Mouse (Mus musculus) thymus, postnatal 10 days (tissue): Measurements from ENCODE around the gene Tenm3.

Experiments used
- DNase-seq, 2 experiments: peaks; one replicate each; pipeline ENCODE4 v3.0.0; 2021; ENCODE audit warnings: low spot score in 2 of 2

The Tenm3 gene

GRCm38 (mm10) chr8:48665193-48665592 is 178.6 kb downstream of the Tenm3 start:
- no peak for DNase-seq

GRCm38 (mm10) chr8:48659226-48659625 is 184.5 kb downstream of the Tenm3 start:
- no peak for DNase-seq

- DNase-seq, result no peak
Measured at GRCm38 (mm10) chr8:48655381-48656043, 188.2 kb downstream of the Tenm3 start.

DNA sequence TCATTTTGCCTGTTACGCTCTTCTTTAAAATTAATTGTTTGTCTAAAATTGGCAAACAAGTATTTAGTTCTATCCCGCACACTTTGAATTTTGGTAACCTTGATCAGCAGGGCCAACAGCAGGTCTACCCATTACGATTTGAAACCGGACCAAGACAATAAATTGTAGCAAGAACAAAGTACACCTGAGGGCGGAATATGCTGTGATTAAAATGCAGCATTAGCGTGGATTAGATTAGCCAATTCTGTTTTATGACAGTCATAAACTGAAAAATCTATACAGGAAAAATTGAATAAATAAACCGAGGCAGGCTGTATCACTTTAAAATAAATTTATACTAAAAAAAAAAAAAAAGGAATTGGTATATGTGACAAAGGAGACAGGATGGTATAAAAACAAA is 193.9 kb downstream of the Tenm3 start:
- no peak for DNase-seq

DNA sequence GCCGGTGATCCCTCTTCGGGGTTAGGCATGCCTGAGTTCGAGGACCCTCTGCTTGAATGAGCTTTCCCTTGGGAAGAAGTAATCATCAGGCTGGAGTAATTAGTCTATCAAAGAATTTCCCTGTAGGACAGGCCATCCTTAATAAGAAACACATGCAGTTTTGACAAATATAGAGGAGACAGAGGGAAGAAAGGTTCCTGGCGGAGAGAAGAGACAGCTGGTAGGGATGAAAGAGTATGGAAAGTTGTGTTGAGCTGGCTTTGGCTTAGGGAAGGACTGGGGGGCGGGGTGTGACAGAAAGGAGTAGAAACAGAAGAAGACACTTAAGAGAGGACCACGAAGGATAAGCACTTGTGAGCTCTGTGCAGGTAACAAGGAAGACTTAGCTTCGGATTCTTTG is 194.3 kb downstream of the Tenm3 start:
- no peak for DNase-seq

GRCm38 (mm10) chr8:48646110-48646509 is 197.6 kb downstream of the Tenm3 start:
- DNase-seq, result no peak

DNA sequence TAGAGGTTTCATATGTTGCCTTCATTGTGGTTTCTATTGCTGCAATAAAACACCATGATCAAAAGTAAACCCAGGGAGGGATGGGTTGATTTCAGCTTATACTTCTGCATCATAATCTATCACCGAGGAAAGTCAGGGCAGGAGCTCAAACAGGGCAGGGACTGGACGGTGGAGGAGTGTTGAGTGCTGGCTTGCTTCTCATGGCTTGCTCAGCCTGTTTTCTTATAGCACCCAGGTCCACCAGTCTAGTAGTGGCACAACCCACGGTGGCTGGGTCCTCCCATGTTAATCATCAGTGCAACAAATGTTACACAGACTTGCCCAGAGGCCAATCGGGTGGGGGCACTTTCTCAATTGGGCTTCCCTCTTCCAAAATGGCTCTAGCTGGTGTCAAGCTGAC is 205.6 kb downstream of the Tenm3 start:
- no peak for DNase-seq

GRCm38 (mm10) chr8:48636979-48637378 is 206.8 kb downstream of the Tenm3 start:
- DNase-seq, result no peak

DNA sequence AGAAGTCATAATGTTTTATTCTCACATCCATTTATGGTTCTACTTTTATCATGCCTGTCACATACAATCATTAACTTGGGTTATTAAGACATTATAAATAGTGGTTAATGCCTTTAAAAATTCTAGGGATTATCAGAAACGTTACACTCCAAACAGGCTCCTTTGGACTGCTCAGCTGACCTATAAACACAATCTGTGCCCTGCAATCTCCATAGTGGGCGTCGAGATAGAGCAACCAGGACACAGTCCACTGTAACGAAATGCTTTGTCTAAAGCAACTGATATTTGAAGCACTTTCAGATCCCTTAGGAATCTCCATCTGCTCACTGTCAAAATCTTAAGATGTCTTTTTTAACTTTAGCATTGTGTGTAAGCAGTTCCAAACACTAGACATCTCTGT is 207.9 kb downstream of the Tenm3 start:
- DNase-seq, result no peak

- no peak for DNase-seq
Measured at GRCm38 (mm10) chr8:48633426-48633825, 210.3 kb downstream of the Tenm3 start.

DNA sequence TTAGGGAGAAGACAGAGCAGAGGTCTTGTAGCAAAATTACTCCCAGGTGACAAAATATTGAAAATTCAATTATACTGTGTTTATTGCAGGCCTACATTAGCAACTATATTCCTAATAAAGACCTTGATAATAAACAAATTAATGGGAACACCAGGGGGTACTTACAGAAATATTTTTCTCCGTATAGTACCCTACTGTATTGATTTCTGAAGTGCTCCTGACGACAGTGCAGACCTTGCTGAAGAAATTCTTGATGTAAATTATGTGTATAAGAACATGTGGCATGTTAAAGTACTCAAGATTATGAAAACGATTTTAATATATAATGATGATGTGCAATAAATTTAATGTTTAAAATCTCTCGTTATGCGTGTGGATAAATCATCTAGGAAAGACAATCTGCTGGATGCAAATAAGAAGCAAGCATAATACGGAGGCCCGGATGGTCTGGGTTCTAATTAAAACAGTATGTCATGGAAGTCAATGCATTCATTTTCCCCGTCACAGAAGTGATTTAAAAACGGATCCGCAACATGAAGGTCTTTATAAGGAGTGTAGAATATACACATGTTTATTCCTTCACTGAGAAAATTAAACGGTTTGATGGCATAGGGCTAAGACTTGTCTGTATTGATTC is 221.1 kb downstream of the Tenm3 start:
- DNase-seq, result no peak

DNA sequence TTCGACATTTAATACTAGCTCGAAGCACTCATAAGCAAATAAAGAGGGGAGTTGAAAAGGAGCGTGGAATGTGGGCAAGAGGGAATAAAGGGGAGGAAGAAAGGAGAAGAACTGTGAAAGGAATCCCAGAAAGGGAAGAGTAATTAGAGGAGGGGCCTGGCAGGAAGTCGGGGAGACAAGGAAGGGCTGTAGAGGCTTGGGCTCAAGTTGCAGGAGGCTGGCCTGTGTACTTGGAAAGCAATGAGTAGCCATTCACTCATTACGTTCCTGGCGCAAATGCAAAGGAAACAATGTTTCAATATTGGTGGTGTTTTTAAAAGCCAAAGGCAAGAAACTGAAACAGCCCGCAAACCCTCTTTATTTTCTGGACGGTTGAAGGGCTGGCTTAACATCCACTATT is 228.7 kb downstream of the Tenm3 start:
- no peak for DNase-seq

DNA sequence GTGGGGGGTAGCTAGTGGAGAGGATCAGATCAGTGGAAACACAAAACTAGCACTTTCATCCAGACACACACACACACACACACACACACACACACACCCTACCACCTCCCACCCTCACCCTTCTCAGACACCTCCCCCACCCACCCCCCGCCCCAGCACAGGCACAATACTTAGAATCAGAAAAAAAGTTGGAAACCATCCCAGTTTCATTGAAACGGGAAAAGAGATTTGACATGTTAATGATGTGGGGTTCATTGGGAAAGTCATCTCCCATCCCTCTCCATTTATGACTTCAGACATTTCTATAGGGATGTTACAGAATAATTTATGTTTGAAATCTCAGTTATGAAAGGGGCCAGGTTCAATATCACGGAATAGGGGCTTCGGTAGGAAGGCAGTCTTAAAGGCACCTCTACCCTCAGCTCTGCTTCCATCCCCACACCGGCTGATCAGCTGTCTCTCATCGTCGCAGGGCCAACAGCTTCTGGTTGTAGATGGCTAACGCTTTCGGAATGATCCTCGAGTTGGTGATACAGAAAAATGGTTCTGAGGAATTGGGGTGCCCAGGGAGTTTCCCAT is 231.7 kb downstream of the Tenm3 start:
- no peak for DNase-seq

GRCm38 (mm10) chr8:48611126-48611525 is 232.6 kb downstream of the Tenm3 start:
- DNase-seq, result no peak

- DNase-seq, result no peak
Measured at GRCm38 (mm10) chr8:48610316-48610715, 233.4 kb downstream of the Tenm3 start.

DNA sequence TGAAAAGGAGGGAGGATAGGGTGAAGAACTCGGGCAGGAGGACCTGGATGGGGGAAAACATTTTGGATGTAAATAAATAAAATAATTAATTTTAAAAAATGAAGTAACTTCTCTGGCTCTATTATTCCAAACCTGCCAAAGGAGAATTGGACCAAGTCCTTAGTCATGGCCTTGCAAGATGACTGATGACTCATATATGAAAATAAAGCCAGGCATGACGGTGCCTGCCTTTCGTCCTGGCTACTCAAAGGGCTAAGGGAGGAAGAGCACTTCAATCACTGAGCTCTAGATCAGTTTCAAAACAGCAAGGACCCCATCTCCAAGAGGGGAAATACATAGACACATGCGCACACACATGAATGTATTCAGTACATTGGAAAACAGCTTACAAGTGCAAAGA is 234.1 kb downstream of the Tenm3 start:
- no peak for DNase-seq

DNA sequence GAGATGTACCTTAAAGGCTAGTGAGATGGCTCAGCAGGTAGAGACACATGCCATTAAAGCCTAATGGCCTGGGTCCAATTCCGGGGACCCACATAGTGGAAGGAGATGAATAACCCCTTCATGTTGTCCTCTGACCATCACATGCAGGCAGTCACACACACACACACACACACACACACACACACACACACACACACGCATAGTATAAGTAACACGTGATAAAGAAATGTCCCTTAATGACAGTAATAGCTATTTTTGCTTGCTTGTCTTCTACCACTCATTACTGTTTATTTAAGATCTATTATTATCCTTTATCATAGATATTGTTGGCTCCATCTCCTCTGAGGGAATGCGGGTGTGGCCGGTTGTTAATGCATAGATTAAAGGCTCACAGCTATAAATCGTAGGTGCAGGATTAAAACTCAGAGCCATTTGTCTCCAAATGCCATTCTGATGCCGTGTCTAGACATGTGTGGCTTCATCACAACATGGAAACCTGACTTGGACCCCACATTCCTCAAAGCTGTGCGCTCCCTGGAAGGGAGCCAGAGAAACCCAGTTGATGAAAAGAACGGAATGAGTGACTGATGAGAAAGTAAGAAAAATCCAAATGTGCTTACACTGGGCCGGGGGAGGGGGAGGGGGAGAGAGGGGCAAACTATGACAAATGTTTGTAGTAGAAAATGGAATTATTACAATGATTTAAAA is 239.4 kb downstream of the Tenm3 start:
- DNase-seq, result no peak

- DNase-seq, result no peak
Measured at GRCm38 (mm10) chr8:48603165-48603840, 240.4 kb downstream of the Tenm3 start.

DNA sequence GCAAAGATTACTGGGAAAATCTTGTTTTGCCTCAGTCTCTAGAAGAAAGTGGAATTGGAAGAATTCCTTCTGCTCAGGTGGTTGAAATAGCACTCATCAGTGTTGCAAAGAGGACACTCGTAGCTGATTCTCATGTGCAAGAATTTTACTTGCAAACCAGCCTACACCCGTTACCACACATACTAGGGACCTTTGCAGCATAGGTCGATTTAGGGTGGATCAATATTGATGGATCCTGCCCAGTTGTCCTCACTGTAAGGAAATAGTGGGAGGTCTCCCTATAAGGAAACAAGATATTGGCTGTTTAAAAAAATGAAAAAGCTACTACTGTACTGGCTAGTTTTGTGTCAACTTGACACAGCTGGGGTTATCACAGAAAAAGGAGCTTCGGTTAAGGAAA is 242.1 kb downstream of the Tenm3 start:
- DNase-seq, result no peak

DNA sequence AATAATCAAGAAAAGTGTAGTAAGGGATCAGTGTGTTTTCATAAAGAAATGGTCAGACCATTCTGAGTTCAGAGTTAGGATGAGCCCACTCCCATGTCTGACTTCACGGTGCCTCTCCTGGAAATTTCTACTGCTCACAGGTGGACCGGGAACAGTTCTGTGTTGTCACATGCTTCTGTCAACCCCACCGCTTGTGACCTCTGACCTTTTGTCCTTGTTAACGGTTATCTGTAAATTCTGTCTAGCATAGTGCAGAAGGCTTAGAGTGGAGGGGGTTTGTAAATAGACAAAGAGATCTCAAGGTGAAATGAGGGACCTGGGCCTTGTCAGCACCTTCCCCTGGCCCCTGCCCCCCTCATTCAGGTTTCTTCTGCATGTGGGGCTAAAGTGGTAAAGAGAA is 244.7 kb downstream of the Tenm3 start:
- DNase-seq, result no peak

DNA sequence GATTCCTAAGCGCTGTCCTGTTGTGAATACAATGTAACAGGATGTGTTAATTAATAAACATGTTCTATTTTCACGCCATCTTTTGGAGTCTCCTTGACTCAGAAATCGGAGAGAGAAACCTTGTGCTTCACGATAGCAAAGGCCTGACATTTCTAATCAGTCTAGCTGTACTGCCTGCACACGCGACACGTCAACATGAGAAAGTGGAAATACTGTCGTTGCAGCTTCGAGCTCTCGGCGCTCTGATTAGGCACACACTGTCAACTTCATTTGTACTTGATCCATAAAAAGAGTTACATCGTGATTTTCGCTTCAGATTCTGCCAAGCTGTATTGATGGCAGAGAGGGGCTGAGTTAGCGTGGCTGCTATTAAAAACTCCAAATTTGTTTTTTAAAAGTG is 247.4 kb downstream of the Tenm3 start:
- no peak for DNase-seq

DNA sequence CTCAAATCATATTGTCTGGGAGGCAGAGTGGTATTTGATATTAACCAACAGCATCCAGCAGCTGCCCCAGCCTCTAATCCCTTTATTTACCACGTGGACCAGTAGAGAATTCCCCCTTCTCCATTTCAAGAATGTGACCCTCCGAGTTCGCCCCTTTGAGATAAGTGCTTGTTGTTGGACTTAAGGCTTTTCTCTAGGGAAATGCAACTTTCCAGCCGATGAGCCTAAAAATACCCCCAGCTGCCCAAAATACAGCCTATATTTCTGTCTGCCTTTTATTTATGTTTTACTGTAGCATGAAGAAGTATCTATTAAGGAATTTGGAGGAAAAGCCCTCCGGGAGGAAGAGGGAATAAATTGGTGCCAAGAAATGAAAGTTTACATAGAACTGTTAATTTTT is 251.9 kb downstream of the Tenm3 start:
- no peak for DNase-seq
